Mouse (Mus musculus): Measurements from ENCODE around the gene Mst1r. TPM values are rescaled to one million over a fixed set of nuclear protein-coding genes. Genes with fewer than 3 reads are reported as not detected.
A peak's percentile ranks its signal among the peaks of the same experiment; 100 is the strongest.

The Mst1r gene
- polyA plus RNA-seq, 1 experiment from 2014 or later = 7.1 TPM

DNA sequence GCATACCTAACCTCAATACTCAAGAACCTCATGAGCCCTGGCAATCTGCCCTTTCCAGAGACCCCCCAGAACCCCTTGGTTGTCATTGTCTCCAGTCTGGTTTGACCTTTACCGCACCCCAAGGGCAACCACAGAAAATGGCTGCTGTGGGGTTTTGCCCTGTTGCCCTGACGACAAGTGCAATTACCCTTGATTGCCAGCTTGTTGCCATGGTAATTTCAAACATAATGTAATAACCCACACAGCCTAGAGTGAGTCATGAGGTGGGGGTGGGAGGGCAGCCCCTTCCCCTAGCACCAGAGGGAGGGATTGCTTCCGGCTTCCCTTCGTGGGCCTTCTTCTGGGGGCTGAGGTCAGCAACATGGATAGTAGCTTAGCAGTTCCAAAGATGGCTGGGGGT lies 25.5 kb downstream of the Mst1r start:
- WGBS = 56% methylated on average over 4 of the region's 4 CpGs
- Histone ChIP-seq H3K9ac (ENCODE audit: low read depth, low read length) (no peak overlapping the region), H3K36me3 (ENCODE audit: control insufficient read depth, insufficient read depth) (no peaks in the 10 kb centered on the region), H3K4me3 (ENCODE audit: low read depth, low read length) (no peak overlapping the region), H3K27ac (ENCODE audit: low read depth, low read length) (no peak overlapping the region), H3K9me3 (ENCODE audit: control insufficient read depth) (no peaks in the 10 kb centered on the region), H3K27me3 (replicated peaks; ENCODE audit: control insufficient read depth, insufficient read depth, low read length) (0 out of 2 replicates have a peak, but pooled peaks cover 15% of the 10 kb centered on the region), H3K4me2 (replicated peaks; ENCODE audit: low read depth) (no peak overlapping the region), H3K4me1 (replicated peaks; ENCODE audit: control insufficient read depth, insufficient read depth, low read length) (no peaks in the 10 kb centered on the region)
- 0 out of 2 replicates have a peak, but pooled peaks have one; percentile 16 for ATAC-seq
- no peak for TF ChIP-seq CTCF (IDR thresholded peaks at IDR 0.05; ENCODE audit: low read depth)

DNA sequence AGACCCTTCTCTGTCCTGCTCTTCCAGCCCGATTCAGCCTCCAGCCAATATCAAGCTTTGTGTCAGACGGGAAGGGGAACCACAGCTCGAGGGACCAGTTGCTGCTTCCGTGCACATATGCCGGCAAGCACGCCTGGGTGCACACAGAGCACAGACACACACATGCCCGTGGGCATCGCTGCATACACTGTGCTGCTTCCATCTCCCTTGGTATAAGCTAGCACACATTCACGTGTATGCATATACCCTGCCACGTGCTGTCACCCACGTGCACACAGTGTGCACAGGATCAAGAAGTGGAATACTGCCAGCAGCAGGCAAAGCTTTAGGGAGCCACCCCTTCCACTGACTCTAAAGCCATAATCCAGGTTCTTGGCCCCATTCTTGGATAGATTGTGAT lies 27.5 kb downstream of the Mst1r start:
- WGBS = 85% methylated on average over 11 of the region's 11 CpGs
- Histone ChIP-seq H3K4me2 (replicated peaks; ENCODE audit: low read depth) (no peak overlapping the region), H3K36me3 (ENCODE audit: control insufficient read depth, insufficient read depth) (no peaks in the 10 kb centered on the region), H3K9ac (ENCODE audit: low read depth, low read length) (no peak overlapping the region), H3K4me1 (replicated peaks; ENCODE audit: control insufficient read depth, insufficient read depth, low read length) (no peaks in the 10 kb centered on the region), H3K27ac (ENCODE audit: low read depth, low read length) (no peak overlapping the region), H3K4me3 (ENCODE audit: low read depth, low read length) (no peak overlapping the region), H3K27me3 (replicated peaks; ENCODE audit: control insufficient read depth, insufficient read depth, low read length) (0 out of 2 replicates have a peak, but pooled peaks cover 15% of the 10 kb centered on the region), H3K9me3 (ENCODE audit: control insufficient read depth) (no peaks in the 10 kb centered on the region)
- no peak for TF ChIP-seq CTCF (IDR thresholded peaks at IDR 0.05; ENCODE audit: low read depth)
- ATAC-seq = no peak

DNA sequence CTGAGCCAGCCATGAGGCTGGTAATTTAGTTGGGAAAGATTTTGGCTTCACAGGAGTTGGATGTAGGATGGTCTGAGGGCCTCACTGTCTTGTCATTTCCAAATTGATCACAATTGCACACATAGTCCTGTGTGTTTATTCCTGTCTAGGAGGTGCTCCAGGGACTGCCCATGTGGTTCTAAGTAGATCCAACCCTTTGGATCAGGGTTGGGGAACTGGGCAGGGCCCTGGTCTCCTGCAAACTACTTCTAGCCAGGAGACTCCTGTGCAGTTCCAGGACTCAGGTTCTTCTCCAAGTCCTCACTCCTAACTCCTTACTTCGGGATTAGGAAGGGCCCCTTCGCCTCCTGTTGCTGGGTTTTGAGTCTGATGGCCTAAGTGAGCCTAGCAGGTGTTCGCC lies 28.7 kb downstream of the Mst1r start, which contains the start of gene Camkv:
Gene Camkv (plus strand): TSS at position 301 of the 400 bp plus-strand sequence.
- no peak within 1 kb of the TSS for H3K27ac ChIP-seq (ENCODE audit: low read depth, low read length)
- 39% methylated on average over 3 of the region's 3 CpGs for WGBS
- peak within 1 kb of the TSS; percentile 50 for H3K9ac ChIP-seq (ENCODE audit: low read depth, low read length)
- H3K9me3 ChIP-seq (ENCODE audit: control insufficient read depth) = no peaks in the 10 kb centered on the region
- H3K4me2 ChIP-seq (replicated peaks; ENCODE audit: low read depth) = peak within 1 kb of the TSS; percentile 87
- no peak for TF ChIP-seq CTCF (IDR thresholded peaks at IDR 0.05; ENCODE audit: low read depth)
- H3K4me1 ChIP-seq (replicated peaks; ENCODE audit: control insufficient read depth, insufficient read depth, low read length) = no peaks in the 10 kb centered on the region
- no peak for ATAC-seq
- H3K4me3 ChIP-seq (ENCODE audit: low read depth, low read length) = peak within 1 kb of the TSS; percentile 43
- H3K27me3 ChIP-seq (replicated peaks; ENCODE audit: control insufficient read depth, insufficient read depth, low read length) = 0 out of 2 replicates have a peak, but pooled peaks cover 15% of the 10 kb centered on the region
- H3K36me3 ChIP-seq (ENCODE audit: control insufficient read depth, insufficient read depth) = no peaks in the 10 kb centered on the region

DNA sequence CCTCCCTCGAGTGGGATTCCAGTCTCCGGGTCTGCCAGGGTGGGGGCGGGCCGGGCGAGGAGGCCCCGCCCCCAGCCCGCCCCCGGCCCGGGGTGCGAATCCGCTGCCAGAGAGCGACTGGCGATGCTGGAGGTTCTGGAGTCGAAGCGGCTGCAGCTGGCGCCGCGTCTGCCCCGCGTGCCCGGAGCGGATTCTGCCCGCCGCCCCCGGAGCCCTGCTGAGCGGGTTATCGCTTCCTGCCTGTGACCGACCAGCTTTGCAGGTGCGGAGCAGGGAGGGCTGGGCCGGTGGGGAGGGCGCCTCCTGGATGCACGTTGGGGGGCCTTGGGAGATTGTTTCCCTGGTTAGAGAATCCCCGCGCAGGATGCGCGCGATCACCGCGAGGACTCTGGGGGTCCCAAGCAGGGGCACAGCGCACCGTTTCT lies 29.1 kb downstream of the Mst1r start:
- H3K4me3 ChIP-seq (ENCODE audit: low read depth, low read length) = peak overlapping the region; percentile 43
- H3K27me3 ChIP-seq (replicated peaks; ENCODE audit: control insufficient read depth, insufficient read depth, low read length) = 0 out of 2 replicates have a peak, but pooled peaks cover 15% of the 10 kb centered on the region
- no peak for TF ChIP-seq CTCF (IDR thresholded peaks at IDR 0.05; ENCODE audit: low read depth)
- H3K36me3 ChIP-seq (ENCODE audit: control insufficient read depth, insufficient read depth) = no peaks in the 10 kb centered on the region
- H3K27ac ChIP-seq (ENCODE audit: low read depth, low read length) = no peak overlapping the region
- peak overlapping the region; percentile 87 for H3K4me2 ChIP-seq (replicated peaks; ENCODE audit: low read depth)
- no peaks in the 10 kb centered on the region for H3K9me3 ChIP-seq (ENCODE audit: control insufficient read depth)
- ATAC-seq = no peak
- H3K4me1 ChIP-seq (replicated peaks; ENCODE audit: control insufficient read depth, insufficient read depth, low read length) = no peaks in the 10 kb centered on the region
- under 1% methylated on average over 41 of the region's 41 CpGs for WGBS
- H3K9ac ChIP-seq (ENCODE audit: low read depth, low read length) = peak overlapping the region; percentile 50

DNA sequence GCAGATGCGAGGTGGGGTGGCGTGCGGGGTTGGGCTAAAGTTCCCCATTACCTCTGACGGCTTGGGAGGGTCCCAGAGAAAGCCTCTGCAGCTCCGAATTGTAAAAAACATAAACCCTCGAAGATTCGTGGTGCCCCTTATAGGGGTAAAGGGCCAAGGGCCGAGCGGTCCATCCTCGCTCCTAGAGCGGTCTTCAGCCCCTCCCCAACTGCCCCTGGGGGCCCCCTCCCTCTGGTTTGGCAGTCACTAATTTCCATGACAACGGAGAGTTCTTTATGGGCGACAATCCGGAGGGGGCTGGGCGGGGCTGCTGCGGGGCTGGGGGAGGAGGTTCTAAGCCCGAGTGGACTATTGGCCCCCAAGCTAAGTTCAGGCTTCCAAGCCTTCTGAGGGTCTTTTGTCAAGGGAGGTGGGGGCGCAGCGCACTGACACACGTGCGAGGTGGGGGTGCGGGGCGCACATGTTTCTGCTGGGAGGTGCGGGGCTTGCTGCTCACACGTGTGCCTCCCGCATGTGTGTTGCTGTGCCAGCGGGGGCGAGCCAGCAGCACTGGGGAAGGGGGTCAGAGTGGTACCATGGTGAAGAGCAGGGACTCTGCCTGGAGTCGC lies 29.6 kb downstream of the Mst1r start:
- H3K27me3 ChIP-seq (replicated peaks; ENCODE audit: control insufficient read depth, insufficient read depth, low read length) = 0 out of 2 replicates have a peak, but pooled peaks cover 15% of the 10 kb centered on the region
- H3K9me3 ChIP-seq (ENCODE audit: control insufficient read depth) = no peaks in the 10 kb centered on the region
- H3K9ac ChIP-seq (ENCODE audit: low read depth, low read length) = peak overlapping the region; percentile 50; the same call in 1 of the 2 replicates
- no peaks in the 10 kb centered on the region for H3K4me1 ChIP-seq (replicated peaks; ENCODE audit: control insufficient read depth, insufficient read depth, low read length)
- no peaks in the 10 kb centered on the region for H3K36me3 ChIP-seq (ENCODE audit: control insufficient read depth, insufficient read depth)
- no peak for ATAC-seq
- H3K4me3 ChIP-seq (ENCODE audit: low read depth, low read length) = peak overlapping the region; percentile 43
- WGBS = 13% methylated on average over 29 of the region's 29 CpGs
- no peak overlapping the region for H3K27ac ChIP-seq (ENCODE audit: low read depth, low read length)
- TF ChIP-seq CTCF (IDR thresholded peaks at IDR 0.05; ENCODE audit: low read depth) = no peak
- peak overlapping the region; percentile 87 for H3K4me2 ChIP-seq (replicated peaks; ENCODE audit: low read depth)

DNA sequence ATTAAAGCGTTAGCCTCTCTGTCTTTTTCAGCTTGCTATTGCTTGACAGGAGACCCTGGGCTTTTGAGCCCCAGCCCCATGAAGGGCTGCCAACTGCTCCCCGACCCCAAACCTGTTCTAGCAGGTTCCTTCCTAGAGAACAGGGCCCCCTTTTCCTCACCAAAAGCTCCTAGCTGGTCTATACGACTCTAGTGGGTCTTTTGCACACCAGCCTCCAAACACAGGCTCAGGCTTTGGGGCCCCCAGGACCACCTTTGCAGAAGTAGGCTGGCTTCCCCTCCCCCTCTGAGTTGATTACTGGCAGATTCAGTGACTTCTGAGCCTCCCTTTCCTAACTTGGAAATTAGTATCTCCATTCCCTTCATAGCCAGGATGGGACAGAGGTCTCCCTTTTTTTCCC lies 30.2 kb downstream of the Mst1r start:
- H3K9ac ChIP-seq (ENCODE audit: low read depth, low read length) = no peak overlapping the region
- H3K4me1 ChIP-seq (replicated peaks; ENCODE audit: control insufficient read depth, insufficient read depth, low read length) = no peaks in the 10 kb centered on the region
- no peak overlapping the region for H3K4me3 ChIP-seq (ENCODE audit: low read depth, low read length)
- no peak for ATAC-seq
- no peaks in the 10 kb centered on the region for H3K36me3 ChIP-seq (ENCODE audit: control insufficient read depth, insufficient read depth)
- no peak for TF ChIP-seq CTCF (IDR thresholded peaks at IDR 0.05; ENCODE audit: low read depth)
- no peak overlapping the region for H3K4me2 ChIP-seq (replicated peaks; ENCODE audit: low read depth)
- no peak overlapping the region for H3K27ac ChIP-seq (ENCODE audit: low read depth, low read length)
- no peaks in the 10 kb centered on the region for H3K9me3 ChIP-seq (ENCODE audit: control insufficient read depth)
- 0 out of 2 replicates have a peak, but pooled peaks cover 15% of the 10 kb centered on the region for H3K27me3 ChIP-seq (replicated peaks; ENCODE audit: control insufficient read depth, insufficient read depth, low read length)
- WGBS = 35% methylated on average over 3 of the region's 3 CpGs
